Mouse (Mus musculus) heart, embryonic 13.5 days (tissue): ENCODE data around the gene B3gnt8. TPM values are rescaled to one million over a fixed set of nuclear protein-coding genes. Genes with fewer than 3 reads are reported as not detected.

Experiments
- ATAC-seq: fragments of 200-750 bp; cut with Nextera tagmentation; 2 replicates; pipeline ENCODE4 v1.8.0; 2017; ENCODE audit warnings: moderate TSS enrichment; ENCODE audit not compliant: insufficient number of reproducible peaks, low FRiP score, low TSS enrichment; ENCODE audit errors: extremely low read depth
- H3K27ac ChIP-seq: fragments of 300-500 bp; sonication (generic); replicated peaks from 2 replicates; pipeline ENCODE4 v1.5.1; 2015; ENCODE audit warnings: moderate library complexity, mild to moderate bottlenecking, inconsistent platforms
- H3K27me3 ChIP-seq: fragments of 300-500 bp; sonication (generic); replicated peaks from 2 replicates; pipeline ENCODE4 v1.6.1; 2015; ENCODE audit warnings: mild to moderate bottlenecking, inconsistent platforms
- H3K36me3 ChIP-seq: fragments of 300-500 bp; sonication (generic); 2 replicates; pipeline ENCODE4 v1.6.1; 2015; ENCODE audit warnings: mild to moderate bottlenecking, inconsistent platforms
- H3K4me1 ChIP-seq: fragments of 300-500 bp; sonication (generic); 2 replicates; pipeline ENCODE4 v1.6.1; 2015; ENCODE audit warnings: inconsistent platforms
- H3K4me2 ChIP-seq: fragments of 300-500 bp; sonication (generic); 2 replicates; pipeline ENCODE4 v1.6.1; 2015; ENCODE audit warnings: inconsistent platforms, mild to moderate bottlenecking, moderate library complexity
- H3K4me3 ChIP-seq: fragments of 300-500 bp; sonication (generic); 2 replicates; pipeline ENCODE4 v1.5.1; 2015; ENCODE audit warnings: moderate library complexity, mild to moderate bottlenecking, inconsistent platforms
- H3K9ac ChIP-seq: fragments of 300-500 bp; sonication (generic); 2 replicates; pipeline ENCODE4 v1.6.1; 2015; ENCODE audit warnings: inconsistent platforms, mild to moderate bottlenecking, moderate library complexity
- H3K9me3 ChIP-seq: fragments of 300-500 bp; sonication (generic); 2 replicates; pipeline ENCODE4 v1.6.1; 2016; ENCODE audit warnings: inconsistent platforms
- WGBS: fragments of 180-500 bp; shearing (Covaris S2); methylation state at CpG from one replicate; pipeline ENCODE4 v1.1.7; 2015; ENCODE audit warnings: mixed read lengths; 5-methylcytosine and 5-hydroxymethylcytosine counted together
- polyA plus RNA-seq: library from polyadenylated mRNA; unstranded; fragments of >200 nt; fragmentation: Nextera tagmentation; extraction: Ambion mirVana; gene quantifications from 2 replicates; pipeline ENCODE4 v1.2.1, GENCODE M21; 2015

B3gnt8 gene
- polyA plus RNA-seq, 1 experiment from 2014 or later, result 5.8 TPM

GRCm38 (mm10) chr7:25620101-25620500, 6.4 kb upstream of the B3gnt8 start:
- H3K27me3 ChIP-seq, result 0 out of 2 replicates have a peak, but pooled peaks cover 10% of the 10 kb centered on the region
- no peak for ATAC-seq
- H3K4me3 ChIP-seq, result peak overlapping the region; percentile 80
- H3K4me1 ChIP-seq, result peaks cover 27% of the 10 kb centered on the region
- H3K4me2 ChIP-seq, result peak overlapping the region; percentile 79
- peak overlapping the region; percentile 83 for H3K9ac ChIP-seq
- H3K27ac ChIP-seq, result no peak overlapping the region
- H3K36me3 ChIP-seq, result peaks cover 43% of the 10 kb centered on the region
- H3K9me3 ChIP-seq, result no peaks in the 10 kb centered on the region
- WGBS, result 91% methylated on average over 5 of the region's 5 CpGs

- no peak for ATAC-seq
- 0 out of 2 replicates have a peak, but pooled peaks cover 10% of the 10 kb centered on the region for H3K27me3 ChIP-seq
- no peaks in the 10 kb centered on the region for H3K9me3 ChIP-seq
- no peak overlapping the region for H3K4me3 ChIP-seq
- H3K4me2 ChIP-seq, result no peak overlapping the region
- no peak overlapping the region for H3K27ac ChIP-seq
- no peak overlapping the region for H3K9ac ChIP-seq
- H3K36me3 ChIP-seq, result peaks cover 49% of the 10 kb centered on the region
- H3K4me1 ChIP-seq, result peaks cover 33% of the 10 kb centered on the region
- WGBS, result 86% methylated on average over 11 of the region's 11 CpGs
Observed at GRCm38 (mm10) chr7:25620751-25621150, 5.7 kb upstream of the B3gnt8 start.

- ATAC-seq, result no peak
- Histone ChIP-seq H3K4me2 (no peak overlapping the region), H3K36me3 (peaks cover 50% of the 10 kb centered on the region), H3K27me3 (0 out of 2 replicates have a peak, but pooled peaks cover 7% of the 10 kb centered on the region), H3K4me3 (no peak overlapping the region), H3K9ac (no peak overlapping the region), H3K4me1 (peaks cover 60% of the 10 kb centered on the region), H3K9me3 (no peaks in the 10 kb centered on the region), H3K27ac (peak overlapping the region; percentile 61; the same call in 1 of the 2 replicates)
- 76% methylated on average over 11 of the region's 11 CpGs for WGBS
Observed at GRCm38 (mm10) chr7:25623857-25624370, 2.5 kb upstream of the B3gnt8 start.

- ATAC-seq, result no peak
- Histone ChIP-seq H3K4me3 (no peak overlapping the region), H3K4me1 (peaks cover 58% of the 10 kb centered on the region), H3K9me3 (no peaks in the 10 kb centered on the region), H3K27me3 (0 out of 2 replicates have a peak, but pooled peaks cover 8% of the 10 kb centered on the region), H3K9ac (no peak overlapping the region), H3K36me3 (peaks cover 56% of the 10 kb centered on the region), H3K4me2 (no peak overlapping the region), H3K27ac (peak overlapping the region; percentile 61)
- 44% methylated on average over 5 of the region's 5 CpGs for WGBS
Observed at GRCm38 (mm10) chr7:25624851-25625250, 1.6 kb upstream of the B3gnt8 start.

- no peak for ATAC-seq
- 0 out of 2 replicates have a peak, but pooled peaks cover 8% of the 10 kb centered on the region for H3K27me3 ChIP-seq
- H3K36me3 ChIP-seq, result peaks cover 64% of the 10 kb centered on the region
- H3K9me3 ChIP-seq, result no peaks in the 10 kb centered on the region
- H3K9ac ChIP-seq, result no peak overlapping the region
- H3K4me3 ChIP-seq, result no peak overlapping the region
- H3K4me2 ChIP-seq, result no peak overlapping the region
- WGBS, result 74% methylated on average over 10 of the region's 10 CpGs
- peaks cover 55% of the 10 kb centered on the region for H3K4me1 ChIP-seq
- peak overlapping the region; percentile 80 for H3K27ac ChIP-seq
Observed at GRCm38 (mm10) chr7:25625594-25626250, 732 bp upstream of the B3gnt8 start.

GRCm38 (mm10) chr7:25627431-25628322, 1.2 kb downstream of the B3gnt8 start:
- ATAC-seq, result peak; percentile 52; the same call in 1 of the 2 replicates
- Histone ChIP-seq H3K9me3 (no peaks in the 10 kb centered on the region), H3K4me2 (peak overlapping the region; percentile 81), H3K27ac (peak overlapping the region; percentile 80), H3K4me3 (peak overlapping the region; percentile 55), H3K27me3 (0 out of 2 replicates have a peak, but pooled peaks cover 8% of the 10 kb centered on the region), H3K36me3 (peaks cover 64% of the 10 kb centered on the region), H3K4me1 (peaks cover 55% of the 10 kb centered on the region), H3K9ac (peak overlapping the region; percentile 81)
- 12% methylated on average over 38 of the region's 38 CpGs for WGBS

GRCm38 (mm10) chr7:25628323-25628620, 1.8 kb downstream of the B3gnt8 start:
- WGBS, result 35% methylated on average over 8 of the region's 8 CpGs
- Histone ChIP-seq H3K4me3 (peak overlapping the region; percentile 55), H3K9ac (peak overlapping the region; percentile 81), H3K4me2 (peak overlapping the region; percentile 81), H3K27me3 (0 out of 2 replicates have a peak, but pooled peaks cover 8% of the 10 kb centered on the region), H3K4me1 (peaks cover 55% of the 10 kb centered on the region), H3K9me3 (no peaks in the 10 kb centered on the region), H3K36me3 (peaks cover 65% of the 10 kb centered on the region), H3K27ac (no peak overlapping the region)
- ATAC-seq, result no peak

GRCm38 (mm10) chr7:25632679-25633078, 6.2 kb downstream of the B3gnt8 start:
- Histone ChIP-seq H3K27ac (no peak overlapping the region), H3K4me3 (no peak overlapping the region), H3K9me3 (no peaks in the 10 kb centered on the region), H3K9ac (no peak overlapping the region), H3K36me3 (peaks cover 59% of the 10 kb centered on the region), H3K27me3 (0 out of 2 replicates have a peak, but pooled peaks cover 8% of the 10 kb centered on the region), H3K4me1 (peaks cover 22% of the 10 kb centered on the region), H3K4me2 (no peak overlapping the region)
- 79% methylated on average over 5 of the region's 5 CpGs for WGBS
- no peak for ATAC-seq

GRCm38 (mm10) chr7:25636373-25636772, 9.9 kb downstream of the B3gnt8 start:
- 14% methylated on average over 3 of the region's 3 CpGs for WGBS
- Histone ChIP-seq H3K9ac (no peak overlapping the region; the same call in 1 of the 2 replicates), H3K9me3 (no peaks in the 10 kb centered on the region), H3K4me1 (peaks cover 15% of the 10 kb centered on the region), H3K27ac (no peak overlapping the region), H3K27me3 (no peaks in the 10 kb centered on the region), H3K36me3 (peaks cover 51% of the 10 kb centered on the region), H3K4me2 (no peak overlapping the region), H3K4me3 (no peak overlapping the region)
- ATAC-seq, result no peak

- Histone ChIP-seq H3K4me1 (peaks cover 15% of the 10 kb centered on the region), H3K9me3 (no peaks in the 10 kb centered on the region), H3K27ac (no peak overlapping the region), H3K4me3 (no peak overlapping the region), H3K9ac (no peak overlapping the region), H3K36me3 (peaks cover 46% of the 10 kb centered on the region), H3K4me2 (no peak overlapping the region), H3K27me3 (no peaks in the 10 kb centered on the region)
- WGBS, result 72% methylated on average over 5 of the region's 5 CpGs
- ATAC-seq, result no peak
Observed at GRCm38 (mm10) chr7:25637099-25637498, 10.6 kb downstream of the B3gnt8 start.

GRCm38 (mm10) chr7:25639754-25640153, 13.3 kb downstream of the B3gnt8 start:
- WGBS, result 87% methylated on average over 4 of the region's 4 CpGs
- no peaks in the 10 kb centered on the region for H3K27me3 ChIP-seq
- no peak for ATAC-seq

More at GRCm38 (mm10) chr7:25639754-25640153, 13.3 kb downstream of the B3gnt8 start:
- no peaks in the 10 kb centered on the region for H3K9me3 ChIP-seq
- H3K4me1 ChIP-seq, result peaks cover 22% of the 10 kb centered on the region
- H3K4me2 ChIP-seq, result no peak overlapping the region
- no peak overlapping the region for H3K4me3 ChIP-seq
- no peak overlapping the region for H3K27ac ChIP-seq
- peaks cover 31% of the 10 kb centered on the region for H3K36me3 ChIP-seq
- no peak overlapping the region for H3K9ac ChIP-seq
